Mouse (Mus musculus) intestine, embryonic 14.5 days (tissue): ENCODE results near the gene Bcar3. TPM values are rescaled to one million over a fixed set of nuclear protein-coding genes. Genes with fewer than 3 reads are reported as not detected.
A peak's percentile ranks its signal among the peaks of the same experiment; 100 is the strongest.

Source experiments
- ATAC-seq: fragments of 200-750 bp; cut with Nextera tagmentation; replicated peaks from 2 replicates; pipeline ENCODE4 v1.8.0; 2017; ENCODE audit warnings: low read depth, moderate number of reproducible peaks, moderate TSS enrichment, moderate library complexity; ENCODE audit not compliant: low FRiP score, low TSS enrichment
- DNase-seq: peaks from one replicate; pipeline ENCODE4 v3.0.0-alpha.2; 2018; ENCODE audit warnings: low spot score
- H3K27ac ChIP-seq: fragments of 300-500 bp; sonication (generic); 2 replicates; pipeline ENCODE4 v1.5.1; 2014; ENCODE audit warnings: low read depth, mild to moderate bottlenecking, control low read depth
- H3K27me3 ChIP-seq: fragments of 300-500 bp; sonication (generic); replicated peaks from 2 replicates; pipeline ENCODE4 v1.6.1; 2014; ENCODE audit warnings: low read length, control low read depth; ENCODE audit not compliant: control insufficient read depth, insufficient read depth
- H3K36me3 ChIP-seq: fragments of 300-500 bp; sonication (generic); 2 replicates; pipeline ENCODE4 v1.6.1; 2014; ENCODE audit warnings: low read length, control low read depth; ENCODE audit not compliant: control insufficient read depth, insufficient read depth
- H3K4me1 ChIP-seq: fragments of 300-500 bp; sonication (generic); replicated peaks from 2 replicates; pipeline ENCODE4 v1.6.1; 2014; ENCODE audit warnings: low read length, control low read depth, mixed read lengths; ENCODE audit not compliant: control insufficient read depth, insufficient read depth
- H3K4me2 ChIP-seq: fragments of 300-500 bp; sonication (generic); 2 replicates; pipeline ENCODE4 v1.6.1; 2014; ENCODE audit warnings: low read length
- H3K4me3 ChIP-seq: fragments of 300-500 bp; sonication (generic); 2 replicates; pipeline ENCODE4 v1.5.1; 2014; ENCODE audit warnings: low read depth, low read length, control low read depth, mixed read lengths
- H3K9ac ChIP-seq: fragments of 300-500 bp; sonication (generic); 2 replicates; pipeline ENCODE4 v1.6.1; 2014; ENCODE audit warnings: mild to moderate bottlenecking, low read length
- H3K9me3 ChIP-seq: fragments of 300-500 bp; sonication (generic); 2 replicates; pipeline ENCODE4 v1.6.1; 2016; ENCODE audit warnings: low read length, control low read depth; ENCODE audit not compliant: control insufficient read depth
- WGBS: fragments of 180-500 bp; shearing (Covaris S2); extraction: QIAGEN DNeasy Blood & Tissue Kit; methylation state at CpG from one replicate; pipeline ENCODE4 v1.1.7; 2014; 5-methylcytosine and 5-hydroxymethylcytosine counted together
- polyA plus RNA-seq: library from polyadenylated mRNA; unstranded; fragments of >200 nt; fragmentation: Nextera tagmentation; extraction: Ambion mirVana; gene quantifications from 2 replicates; pipeline ENCODE4 v1.2.1, GENCODE M21; 2014

Gene Bcar3
- polyA plus RNA-seq, 1 experiment from 2014 or later: 24.0 TPM

- 42% methylated on average over 10 of the region's 10 CpGs for WGBS
- no peaks in the 10 kb centered on the region for H3K9me3 ChIP-seq
- 0 out of 2 replicates have a peak, but pooled peaks have one; percentile 55 for ATAC-seq
- no peak overlapping the region for H3K9ac ChIP-seq
- no peaks in the 10 kb centered on the region for H3K27me3 ChIP-seq
- peaks cover 2% of the 10 kb centered on the region; the same call in 1 of the 2 replicates for H3K4me1 ChIP-seq
- no peak for DNase-seq
- H3K27ac ChIP-seq: no peak overlapping the region
- H3K4me2 ChIP-seq: no peak overlapping the region
- no peak overlapping the region for H3K4me3 ChIP-seq
- H3K36me3 ChIP-seq: no peaks in the 10 kb centered on the region
These were observed 82.5 kb downstream of the Bcar3 start for GRCm38 (mm10) chr3:122376412-122376831.

DNA sequence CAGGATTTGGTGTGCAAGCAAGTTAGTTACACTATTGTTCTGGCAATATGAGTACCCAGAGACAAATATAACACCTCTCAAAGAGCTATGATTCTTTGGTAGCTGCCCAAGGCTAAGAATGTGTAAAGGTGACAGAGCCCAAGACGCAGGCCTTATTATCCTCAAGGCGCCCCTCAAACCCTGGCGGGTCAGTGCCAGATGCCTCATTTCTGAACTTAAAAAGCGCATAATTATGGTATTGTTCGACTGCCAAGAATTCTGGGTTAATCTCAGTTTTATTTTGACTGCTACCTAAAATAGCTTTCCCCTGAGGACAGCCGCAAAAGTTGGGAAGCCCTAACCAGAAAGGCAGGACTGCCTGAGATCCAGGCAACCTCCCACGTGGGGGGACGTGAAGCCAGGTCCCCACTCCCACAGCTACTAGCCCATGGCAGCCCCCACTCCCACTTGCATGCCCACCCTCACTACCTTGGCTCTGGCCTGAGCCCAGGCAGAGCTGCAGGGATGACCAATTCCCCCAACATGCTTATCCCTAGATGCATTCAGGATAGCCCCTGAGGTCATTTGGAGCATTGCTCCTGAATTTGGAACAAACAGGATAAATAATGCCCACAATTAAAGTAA is 83.0 kb downstream of the Bcar3 start:
- Histone ChIP-seq H3K9ac (no peak overlapping the region), H3K4me1 (peaks cover 2% of the 10 kb centered on the region; the same call in 1 of the 2 replicates), H3K4me2 (no peak overlapping the region), H3K27me3 (no peaks in the 10 kb centered on the region), H3K9me3 (no peaks in the 10 kb centered on the region), H3K27ac (no peak overlapping the region), H3K36me3 (no peaks in the 10 kb centered on the region), H3K4me3 (no peak overlapping the region)
- 64% methylated on average over 8 of the region's 8 CpGs for WGBS
- DNase-seq (no peak), ATAC-seq (no peak)

DNA sequence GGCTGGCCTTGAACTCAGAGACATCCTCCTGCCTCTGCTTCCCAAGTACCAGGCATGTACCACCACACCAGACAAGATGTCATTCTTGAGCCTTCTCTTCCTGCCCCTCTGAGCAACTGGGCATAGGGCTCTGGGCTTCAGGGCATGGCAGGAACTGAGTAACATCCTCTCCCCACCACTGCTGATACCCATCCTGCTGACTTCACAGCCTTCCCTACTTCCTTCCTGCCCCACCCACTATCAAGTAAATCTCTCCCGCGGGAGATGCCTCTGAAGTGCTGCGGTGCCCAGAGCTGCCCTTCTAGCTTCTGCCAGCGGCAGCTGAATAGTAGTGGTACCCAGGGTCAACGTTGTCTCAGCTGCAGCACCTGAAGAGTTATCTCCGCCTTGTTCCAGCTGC is 84.7 kb downstream of the Bcar3 start:
- H3K9me3 ChIP-seq: no peaks in the 10 kb centered on the region
- no peak overlapping the region for H3K9ac ChIP-seq
- no peak overlapping the region for H3K27ac ChIP-seq
- H3K27me3 ChIP-seq: no peaks in the 10 kb centered on the region
- no peak overlapping the region for H3K4me2 ChIP-seq
- H3K4me3 ChIP-seq: no peak overlapping the region
- ATAC-seq: no peak
- H3K4me1 ChIP-seq: peaks cover 2% of the 10 kb centered on the region; the same call in 1 of the 2 replicates
- no peak for DNase-seq
- H3K36me3 ChIP-seq: no peaks in the 10 kb centered on the region
- WGBS: 74% methylated on average over 6 of the region's 6 CpGs

DNA sequence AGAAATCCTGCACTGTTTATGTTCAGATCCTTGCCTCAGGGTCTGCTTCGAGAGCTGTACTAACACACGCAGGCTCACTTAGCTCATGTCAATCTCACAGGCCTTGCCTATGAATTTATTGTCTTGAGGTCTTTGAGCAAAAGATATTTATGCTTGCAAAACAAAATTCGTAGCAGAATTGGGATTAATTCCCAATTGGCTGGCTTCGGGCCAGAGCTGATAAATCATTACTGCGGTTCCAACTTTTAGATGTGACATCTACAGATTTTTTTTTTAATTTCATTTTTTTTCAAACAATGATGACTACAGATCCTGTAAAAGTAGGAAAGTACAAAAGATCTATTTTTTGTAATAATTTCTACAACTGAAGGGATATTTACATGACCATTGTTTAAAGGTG is 86.8 kb downstream of the Bcar3 start:
- ATAC-seq (no peak), DNase-seq (no peak)
- Histone ChIP-seq H3K9ac (no peak overlapping the region), H3K27me3 (no peaks in the 10 kb centered on the region), H3K9me3 (no peaks in the 10 kb centered on the region), H3K4me3 (no peak overlapping the region), H3K4me2 (no peak overlapping the region), H3K36me3 (no peaks in the 10 kb centered on the region), H3K4me1 (peaks cover 2% of the 10 kb centered on the region; the same call in 1 of the 2 replicates), H3K27ac (no peak overlapping the region)
- WGBS: 68% methylated on average over 5 of the region's 5 CpGs

- ATAC-seq: no peak
- no peak overlapping the region for H3K9ac ChIP-seq
These were observed 87.7 kb downstream of the Bcar3 start for GRCm38 (mm10) chr3:122381591-122381990.

GRCm38 (mm10) chr3:122386444-122386843 is 92.5 kb downstream of the Bcar3 start:
- H3K36me3 ChIP-seq: no peaks in the 10 kb centered on the region
- no peak overlapping the region for H3K9ac ChIP-seq
- H3K9me3 ChIP-seq: no peaks in the 10 kb centered on the region
- WGBS: 86% methylated on average over 5 of the region's 5 CpGs
- no peaks in the 10 kb centered on the region for H3K27me3 ChIP-seq
- H3K4me1 ChIP-seq: no peaks in the 10 kb centered on the region
- ATAC-seq (no peak), DNase-seq (no peak)
- H3K4me2 ChIP-seq: no peak overlapping the region
- H3K27ac ChIP-seq: no peak overlapping the region
- H3K4me3 ChIP-seq: no peak overlapping the region

More at GRCm38 (mm10) chr3:122381591-122381990, 87.7 kb downstream of the Bcar3 start:
- H3K4me1 ChIP-seq: no peaks in the 10 kb centered on the region; the same call in 1 of the 2 replicates
- H3K4me2 ChIP-seq: no peak overlapping the region
- H3K27ac ChIP-seq: no peak overlapping the region
- H3K36me3 ChIP-seq: no peaks in the 10 kb centered on the region
- H3K4me3 ChIP-seq: no peak overlapping the region
- 85% methylated on average over 3 of the region's 3 CpGs for WGBS
- no peaks in the 10 kb centered on the region for H3K27me3 ChIP-seq
- no peaks in the 10 kb centered on the region for H3K9me3 ChIP-seq
- no peak for DNase-seq

DNA sequence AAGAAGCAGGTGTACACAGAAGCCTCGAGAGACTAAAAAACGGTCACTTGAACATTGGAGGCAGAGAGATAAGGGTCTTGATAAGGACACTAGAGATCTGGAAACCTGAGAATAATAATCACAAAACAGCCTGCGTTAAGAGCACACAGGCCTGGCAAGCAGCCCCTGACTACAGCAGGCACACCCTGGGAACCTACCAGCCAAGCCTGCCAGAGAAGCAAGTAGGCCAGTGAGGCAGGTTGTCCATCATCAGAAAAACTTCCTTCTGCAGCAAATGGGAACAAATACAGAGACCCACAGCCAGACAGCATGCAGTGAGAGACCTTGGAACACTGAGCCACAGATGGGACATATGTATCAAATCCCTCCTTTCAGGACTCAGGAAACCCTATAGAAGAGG is 93.8 kb downstream of the Bcar3 start:
- Histone ChIP-seq H3K9me3 (no peaks in the 10 kb centered on the region), H3K4me3 (no peak overlapping the region), H3K36me3 (no peaks in the 10 kb centered on the region), H3K4me1 (no peaks in the 10 kb centered on the region), H3K27ac (no peak overlapping the region), H3K4me2 (no peak overlapping the region), H3K27me3 (no peaks in the 10 kb centered on the region), H3K9ac (no peak overlapping the region)
- no peak for ATAC-seq
- no peak for DNase-seq
- WGBS: 64% methylated on average over 3 of the region's 3 CpGs

GRCm38 (mm10) chr3:122389972-122390371 is 96.0 kb downstream of the Bcar3 start:
- no peak overlapping the region for H3K4me2 ChIP-seq
- no peak overlapping the region for H3K4me3 ChIP-seq
- H3K27me3 ChIP-seq: no peaks in the 10 kb centered on the region
- H3K4me1 ChIP-seq: no peaks in the 10 kb centered on the region
- DNase-seq: no peak
- H3K9me3 ChIP-seq: no peaks in the 10 kb centered on the region
- H3K27ac ChIP-seq: no peak overlapping the region
- H3K36me3 ChIP-seq: no peaks in the 10 kb centered on the region
- ATAC-seq: no peak
- no peak overlapping the region for H3K9ac ChIP-seq
- WGBS: 87% methylated on average over 5 of the region's 5 CpGs

- H3K9me3 ChIP-seq: no peaks in the 10 kb centered on the region
- no peaks in the 10 kb centered on the region for H3K27me3 ChIP-seq
- H3K27ac ChIP-seq: no peak overlapping the region
- no peaks in the 10 kb centered on the region for H3K36me3 ChIP-seq
- ATAC-seq (no peak), DNase-seq (no peak)
- 95% methylated on average over 2 of the region's 2 CpGs for WGBS
- H3K4me3 ChIP-seq: no peak overlapping the region
- H3K4me1 ChIP-seq: no peaks in the 10 kb centered on the region
- H3K9ac ChIP-seq: no peak overlapping the region
- no peak overlapping the region for H3K4me2 ChIP-seq
These were observed 97.2 kb downstream of the Bcar3 start for GRCm38 (mm10) chr3:122391098-122391497.
